Mouse (Mus musculus) lung, adult 2 months (tissue): ENCODE measurements around the gene Cdca3.
A peak's percentile ranks its signal among the peaks of the same experiment; 100 is the strongest.

Source experiments
- CTCF ChIP-seq: fragments of 200-500 bp; IDR thresholded peaks from 2 replicates; pipeline ENCODE4 v1.5.1; 2011; ENCODE audit warnings: mild to moderate bottlenecking, low read length, control low read depth; ENCODE audit not compliant: insufficient read depth
- POLR2A ChIP-seq: fragments of 200-500 bp; IDR thresholded peaks from 2 replicates; pipeline ENCODE4 v1.6.1; 2011; ENCODE audit warnings: low read depth, mild to moderate bottlenecking, control low read depth, low read length, borderline replicate concordance; ENCODE audit errors: extremely low read depth

- TF ChIP-seq POLR2A (peak; percentile 89; the same call in 1 of the 2 replicates), CTCF (no peak)
Observed at GRCm38 (mm10) chr6:124805341-124806321, 23.7 kb upstream of the Cdca3 start.
